Mouse (Mus musculus): ENCODE data around the gene Rcc1l. TPM values are rescaled to one million over a fixed set of nuclear protein-coding genes. Genes with fewer than 3 reads are reported as not detected.

The Rcc1l gene
- total RNA-seq, 2 experiments from 2014 or later, result 28.2 to 34.7 TPM

- no peak for DNase-seq (ENCODE audit: low spot score in 2 of 2)
These were observed 57.7 kb downstream of the Rcc1l start for GRCm38 (mm10) chr5:134118798-134119407.

GRCm38 (mm10) chr5:134115639-134116259 is 60.8 kb downstream of the Rcc1l start:
- no peak for DNase-seq (ENCODE audit: low spot score in 2 of 2)

GRCm38 (mm10) chr5:134114981-134115380 is 61.6 kb downstream of the Rcc1l start:
- DNase-seq (ENCODE audit: low spot score in 2 of 2), result no peak

- DNase-seq (ENCODE audit: low spot score in 2 of 2), result no peak
These were observed 70.7 kb downstream of the Rcc1l start for GRCm38 (mm10) chr5:134105829-134106228.

- no peak for DNase-seq (ENCODE audit: low spot score in 2 of 2)
These were observed 73.9 kb downstream of the Rcc1l start for GRCm38 (mm10) chr5:134102720-134103119.

- DNase-seq (ENCODE audit: low spot score in 2 of 2), result no peak
These were observed 74.7 kb downstream of the Rcc1l start for GRCm38 (mm10) chr5:134101883-134102282.

- no peak for DNase-seq (ENCODE audit: low spot score in 2 of 2)
These were observed 75.3 kb downstream of the Rcc1l start for GRCm38 (mm10) chr5:134101322-134101721.

- no peak for DNase-seq (ENCODE audit: low spot score in 2 of 2)
These were observed 76.3 kb downstream of the Rcc1l start for GRCm38 (mm10) chr5:134100232-134100771.

GRCm38 (mm10) chr5:134099496-134100211 is 76.9 kb downstream of the Rcc1l start, which contains the start of gene Castor2:
Castor2 (plus strand) TSS chr5:134099711.
- peak; percentile 88 for DNase-seq (ENCODE audit: low spot score in 2 of 2)

GRCm38 (mm10) chr5:134098976-134099375 is 77.6 kb downstream of the Rcc1l start:
- DNase-seq (ENCODE audit: low spot score in 2 of 2), result peak; percentile 16 to 24

GRCm38 (mm10) chr5:134098341-134098902 is 78.2 kb downstream of the Rcc1l start:
- DNase-seq (ENCODE audit: low spot score in 2 of 2), result no peak

Other genes starting within 250 kb of the Rcc1l start
- gene Castor2, start 77.1 kb downstream of the Rcc1l start, total RNA-seq (2021), result 10 to 100 TPM; 12.4 to 14.0 TPM
- 1 to 10 TPM; 8.1 to 8.5 TPM for gene Gtf2ird2, start 7.2 kb upstream of the Rcc1l start, total RNA-seq (2021)
- gene Ncf1, start 52.9 kb upstream of the Rcc1l start, total RNA-seq (2021), result 10 to 100 TPM; 10.0 to 12.1 TPM
- gene Gtf2i, start 138.0 kb upstream of the Rcc1l start, total RNA-seq (2021), result 100 to 1,000 TPM; 170 to 215 TPM

Measured in adrenal gland, adult 18-20 months (tissue).